Mouse (Mus musculus) E14TG2a.4 (cell line): ENCODE data around the gene Rhof.

Source experiments
- CTCF ChIP-seq: conservative IDR thresholded peaks from 2 replicates; pipeline ENCODE4 v1.5.1; 2014; ENCODE audit warnings: low read length
- NANOG ChIP-seq: IDR thresholded peaks from 2 replicates; pipeline ENCODE4 v1.6.1; 2014; ENCODE audit warnings: borderline replicate concordance, low read length, mixed read lengths
- POU5F1 ChIP-seq: IDR thresholded peaks from 2 replicates; pipeline ENCODE4 v1.6.1; 2014; ENCODE audit warnings: low read length, borderline replicate concordance

DNA sequence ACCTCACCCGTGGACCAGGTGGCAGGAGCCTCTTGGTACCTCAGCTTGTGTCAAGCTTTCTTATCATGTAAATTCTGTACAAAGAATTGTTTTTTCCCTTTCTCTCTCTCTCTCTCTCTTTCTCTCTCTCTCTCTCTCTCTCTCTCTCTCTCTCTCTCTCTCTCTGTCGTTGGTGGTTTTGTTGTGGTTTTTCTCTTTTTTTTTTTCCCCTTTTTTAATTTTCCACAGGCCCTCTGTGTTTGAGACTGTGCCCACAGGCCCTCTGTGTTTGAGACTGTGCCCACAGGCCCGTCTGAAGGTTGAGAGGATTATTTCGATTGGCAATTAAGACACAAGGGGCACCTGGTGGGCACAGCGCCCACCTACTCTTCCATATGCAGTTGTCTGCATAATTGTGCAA, 35.1 kb upstream of the Rhof start:
- TF ChIP-seq CTCF: no peak
- TF ChIP-seq NANOG: no peak
- no peak for TF ChIP-seq POU5F1
